Mouse (Mus musculus) frontal cortex, adult 2 months (tissue): ENCODE measurements around the gene Fitm2. TPM values are rescaled to one million over a fixed set of nuclear protein-coding genes. Genes with fewer than 3 reads are reported as not detected.

Experiments
- DNase-seq, 2 experiments: peaks; one replicate each; pipeline ENCODE4 v3.0.0; 2022; ENCODE audit warnings: low spot score in 1 of 2; ENCODE audit errors: extremely low spot score in 1 of 2
- polyA plus RNA-seq: library from polyadenylated mRNA; depleted of rRNA; stranded (reverse); fragments of >200 nt; gene quantifications from 2 replicates; pipeline ENCODE4 v1.2.3, GENCODE M21; 2012; rRNA removed

The Fitm2 gene
- 10.3 and 11.2 TPM in 2 replicates for polyA plus RNA-seq

DNA sequence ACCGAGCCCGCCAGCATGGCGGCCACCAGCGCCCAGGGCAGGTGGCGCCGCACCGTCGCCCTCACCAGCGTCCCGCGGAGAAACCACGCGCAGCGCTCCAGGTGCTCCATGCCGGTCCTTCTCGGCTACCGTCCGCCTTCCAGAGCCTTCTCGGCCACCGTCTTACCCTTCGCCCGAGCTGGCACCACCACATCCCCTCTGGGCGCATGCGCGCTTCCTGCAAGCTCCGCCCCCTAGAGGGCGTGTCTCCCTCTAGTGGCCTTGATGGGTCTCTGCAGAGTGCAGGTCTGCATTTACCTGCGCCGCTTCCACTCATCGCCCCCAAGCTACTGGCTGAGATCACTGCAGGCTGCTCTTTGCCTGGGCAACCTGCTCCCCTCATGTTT is at the start of gene Fitm2:
TSS of gene Fitm2 (minus strand) at position 164 of the 386 bp plus-strand sequence.
- peak; percentile 88 to 99 for DNase-seq

GRCm38 (mm10) chr2:163506300-163507004 is 34.0 kb upstream of the Fitm2 start, which contains the start of gene Hnf4a:
TSS of gene Hnf4a (plus strand) at chr2:163506808.
- no peak for DNase-seq

- DNase-seq: no peak
Observed at GRCm38 (mm10) chr2:163503191-163503590, 30.8 kb upstream of the Fitm2 start.

GRCm38 (mm10) chr2:163502219-163502618 is 29.8 kb upstream of the Fitm2 start:
- DNase-seq: no peak

DNA sequence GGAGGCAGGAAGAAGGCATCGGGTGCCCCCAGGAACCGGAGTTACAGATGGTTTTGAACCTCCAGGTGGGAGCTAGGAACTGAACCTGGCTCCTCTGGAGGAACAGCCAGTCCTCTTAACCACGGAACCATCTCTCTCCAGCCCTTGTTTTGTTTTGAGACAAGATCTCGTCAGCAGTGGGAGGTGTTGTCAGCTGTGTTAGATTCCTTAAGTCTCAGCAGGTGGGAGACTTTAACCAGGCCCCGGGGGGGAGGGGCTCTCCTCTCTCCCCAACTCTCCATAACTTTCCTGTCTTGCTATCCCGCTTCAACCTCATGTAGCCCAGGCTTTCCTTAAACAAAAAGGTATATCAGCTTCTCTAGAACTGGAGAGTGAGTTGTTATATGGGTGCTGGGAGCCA is 22.0 kb upstream of the Fitm2 start:
- no peak for DNase-seq

DNA sequence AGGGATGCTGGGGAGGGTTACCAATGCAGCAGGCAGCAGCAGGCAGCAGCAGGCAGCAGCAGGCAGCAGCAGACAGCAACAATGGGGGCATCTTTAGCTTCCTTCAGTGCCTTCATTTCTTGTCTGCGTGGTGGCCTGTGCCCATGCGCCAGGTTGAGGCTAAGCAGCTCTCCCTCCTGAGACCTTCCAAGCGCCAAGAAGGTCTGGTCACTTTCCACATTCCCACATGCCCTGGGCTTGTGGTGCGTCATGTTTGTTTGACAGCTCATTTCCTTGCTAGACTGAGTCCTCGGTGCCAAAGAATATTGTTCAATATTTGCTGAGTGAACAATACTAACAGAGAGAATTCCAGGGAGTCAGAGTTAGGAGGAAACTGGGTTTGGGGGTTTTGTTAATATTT is 21.5 kb upstream of the Fitm2 start:
- no peak for DNase-seq

- no peak for DNase-seq
Observed at GRCm38 (mm10) chr2:163493031-163493430, 20.6 kb upstream of the Fitm2 start.

- no peak for DNase-seq
Observed at GRCm38 (mm10) chr2:163492018-163492417, 19.6 kb upstream of the Fitm2 start, which contains the start of gene R3hdml. TSS of gene R3hdml (plus strand) at chr2:163492318.

DNA sequence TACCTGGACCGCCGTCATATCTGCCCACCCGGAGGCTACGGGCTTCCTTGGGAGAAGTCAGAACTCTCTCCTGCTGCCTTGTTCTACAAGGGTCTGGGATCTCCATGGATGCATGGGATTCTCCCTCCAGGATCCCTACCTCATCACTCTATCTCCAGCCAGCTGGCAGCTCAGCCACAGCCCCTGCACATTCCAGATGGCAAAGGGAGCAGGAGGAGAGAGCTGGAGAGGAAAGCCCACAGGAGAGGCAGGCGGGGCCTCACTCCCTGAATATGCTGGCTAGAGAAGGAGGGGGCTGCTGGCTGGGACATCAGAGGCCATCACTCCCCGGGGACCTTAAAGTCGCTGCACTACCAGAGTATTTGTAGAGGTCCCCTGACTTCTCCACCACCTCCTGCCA is 18.9 kb upstream of the Fitm2 start:
- peak in 1 of 2 experiments; percentile 10 for DNase-seq

DNA sequence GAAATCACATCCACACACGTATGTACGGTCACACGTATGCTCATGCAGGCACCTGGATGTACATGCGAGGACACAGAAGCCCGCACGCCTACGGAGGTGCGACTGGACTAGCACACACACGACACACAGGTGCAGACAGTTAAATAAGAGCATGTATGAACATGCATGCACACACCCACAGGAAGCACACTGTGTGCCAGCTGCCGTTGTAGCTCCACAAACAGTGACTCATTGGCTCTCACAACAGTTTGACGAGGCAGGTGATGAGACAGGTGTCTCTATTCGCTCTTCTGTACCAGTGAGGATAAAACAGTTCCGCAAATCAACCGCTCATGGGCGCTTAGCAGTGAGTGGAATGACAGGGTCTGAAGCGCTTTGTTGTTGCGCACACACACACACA is 18.2 kb upstream of the Fitm2 start:
- DNase-seq: no peak

GRCm38 (mm10) chr2:163489725-163490291 is 17.4 kb upstream of the Fitm2 start:
- DNase-seq: no peak

- no peak for DNase-seq
Observed at GRCm38 (mm10) chr2:163487360-163487759, 14.9 kb upstream of the Fitm2 start.

DNA sequence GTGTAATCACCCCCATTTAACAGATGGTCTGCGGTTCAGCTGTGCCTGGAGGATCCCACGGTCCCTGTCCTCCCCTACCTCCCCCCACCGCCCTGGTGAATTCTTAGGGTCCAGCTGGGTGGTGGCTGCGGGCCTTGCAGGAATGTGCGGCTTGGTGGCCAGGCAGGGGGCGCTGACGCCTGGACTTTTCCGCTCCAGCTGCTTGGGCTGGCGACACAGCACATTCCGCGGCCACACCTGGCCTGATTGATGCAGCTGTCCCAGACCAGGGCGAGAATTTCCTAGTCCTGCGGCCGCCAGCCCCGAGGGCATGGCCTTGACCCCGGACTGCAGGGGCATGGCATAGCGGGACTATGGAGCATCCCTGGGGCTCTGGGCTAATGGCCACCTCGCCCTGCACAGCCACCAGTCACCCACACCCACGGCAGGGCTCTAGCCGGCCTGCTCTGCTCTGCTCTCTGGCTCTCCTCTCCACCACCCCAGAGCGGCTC is 9.2 kb upstream of the Fitm2 start:
- DNase-seq: no peak

GRCm38 (mm10) chr2:163480191-163480825 is 7.9 kb upstream of the Fitm2 start:
- DNase-seq: no peak

GRCm38 (mm10) chr2:163471710-163472465 is 541 bp downstream of the Fitm2 start:
- no peak for DNase-seq

DNA sequence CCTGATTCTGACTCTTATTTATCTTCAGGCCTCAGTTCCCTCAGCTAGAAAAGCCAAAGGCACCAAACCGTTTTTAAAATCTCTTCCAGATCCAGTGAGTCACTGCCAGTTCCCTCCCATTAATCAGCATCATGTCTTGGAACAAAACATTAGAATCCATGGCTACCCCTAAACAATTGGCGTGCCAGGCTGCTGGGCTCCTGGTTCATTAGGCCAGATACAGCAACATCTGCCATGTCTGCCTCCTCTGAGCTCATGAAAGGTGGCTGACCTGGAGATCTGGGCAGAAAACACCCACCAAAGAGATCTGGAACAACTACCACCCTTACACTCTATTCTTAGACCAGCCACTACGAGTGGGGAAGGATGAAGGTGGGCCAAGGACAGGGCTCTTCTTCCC is 1.3 kb downstream of the Fitm2 start:
- DNase-seq: no peak

GRCm38 (mm10) chr2:163469711-163470110 is 2.7 kb downstream of the Fitm2 start:
- no peak for DNase-seq

DNA sequence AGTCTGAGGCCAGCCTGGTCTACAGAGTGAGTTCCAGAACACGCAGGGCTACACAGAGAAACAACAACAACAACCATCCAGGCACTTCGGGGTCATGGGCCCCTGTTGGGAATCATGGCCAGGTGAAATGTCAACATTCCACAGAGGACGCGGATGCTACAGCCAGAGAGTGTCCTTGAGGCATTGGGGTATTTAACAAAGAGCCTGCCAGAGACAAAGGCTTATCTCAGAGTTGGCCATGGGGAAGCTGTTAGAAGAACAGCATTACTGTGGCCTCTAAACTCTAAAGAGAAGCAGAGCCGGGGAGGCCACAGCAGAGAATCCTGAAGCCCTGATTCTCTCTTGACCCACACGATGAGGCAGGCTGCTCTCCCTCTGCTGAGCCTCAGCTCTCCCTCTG is 3.6 kb downstream of the Fitm2 start:
- DNase-seq: no peak

DNA sequence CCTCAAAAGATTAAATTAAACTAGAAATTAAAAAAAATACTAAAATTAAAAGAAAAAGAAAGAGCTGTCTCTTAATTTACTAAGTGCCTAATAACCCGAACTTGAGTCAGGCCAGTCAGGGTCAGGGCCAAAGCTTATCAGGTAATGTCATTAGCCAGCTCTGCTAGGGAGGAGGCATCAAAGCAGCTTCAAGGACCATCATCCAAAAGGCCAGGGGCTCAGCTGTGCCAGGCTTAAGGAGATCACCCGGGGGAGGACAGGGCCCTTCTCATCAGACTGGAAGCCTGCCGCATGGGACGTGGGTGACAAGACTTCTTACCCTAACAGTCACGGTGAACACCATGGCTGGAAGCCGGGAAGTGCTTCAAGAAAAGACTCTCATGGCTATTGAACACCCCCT is 4.8 kb downstream of the Fitm2 start:
- no peak for DNase-seq

- no peak for DNase-seq
Observed at GRCm38 (mm10) chr2:163466771-163467170, 5.7 kb downstream of the Fitm2 start.

- DNase-seq: no peak
Observed at GRCm38 (mm10) chr2:163464562-163464961, 7.9 kb downstream of the Fitm2 start.
